Mouse (Mus musculus): ENCODE results near the gene Syt16. TPM values are rescaled to one million over a fixed set of nuclear protein-coding genes. Genes with fewer than 3 reads are reported as not detected.

The Syt16 gene
- total RNA-seq, 1 experiment = 0.22 TPM

- TF ChIP-seq MAFK (IDR thresholded peaks at IDR 0.05; ENCODE audit: insufficient read depth, low read depth, low read length) (no peak), ZNF384 (IDR thresholded peaks at IDR 0.05; ENCODE audit: low read depth, low read length) (no peak), HCFC1 (IDR thresholded peaks at IDR 0.05; ENCODE audit: borderline replicate concordance, insufficient read depth, low read length) (no peak), ZC3H11A (IDR thresholded peaks at IDR 0.05; ENCODE audit: borderline replicate concordance, low read depth, low read length) (no peak), CHD2 (IDR thresholded peaks at IDR 0.05; ENCODE audit: low read depth, low read length) (no peak)
- H3K4me1 ChIP-seq (ENCODE audit: control insufficient read depth in 2 of 2, insufficient read depth in 2 of 2, low read length in 2 of 2, poor library complexity in 1 of 2) = no peaks in the 10 kb centered on the region
- H3K9ac ChIP-seq (ENCODE audit: insufficient read depth, low read depth, low read length, poor library complexity, severe bottlenecking) = no peak overlapping the region
- no peak overlapping the region for H3K27ac ChIP-seq (ENCODE audit: insufficient read depth, low read depth, low read length, poor library complexity, severe bottlenecking)
- H3K9me3 ChIP-seq (ENCODE audit: control insufficient read depth, insufficient read depth, low read depth, low read length) = no peaks in the 10 kb centered on the region
- H3K36me3 ChIP-seq (ENCODE audit: control insufficient read depth, insufficient read depth, low read length, poor library complexity, severe bottlenecking) = no peaks in the 10 kb centered on the region
- in situ Hi-C loops (cut with MboI; ENCODE audit: low sequenced_read_pairs in 2 of 2, unreplicated experiment in 2 of 2) = no loop called here
- no peak for DNase-seq (ENCODE audit: low read depth, low spot score)
- no peak overlapping the region for H3K4me3 ChIP-seq (ENCODE audit: insufficient read depth in 1 of 2, low read depth in 1 of 2, low read length in 2 of 2, poor library complexity in 1 of 2, severe bottlenecking in 1 of 2)
Measured at GRCm38 (mm10) chr12:74081122-74081521, 83.7 kb downstream of the Syt16 start.

- Histone ChIP-seq H3K4me3 (ENCODE audit: insufficient read depth in 1 of 2, low read depth in 1 of 2, low read length in 2 of 2, poor library complexity in 1 of 2, severe bottlenecking in 1 of 2) (no peak overlapping the region), H3K9ac (ENCODE audit: insufficient read depth, low read depth, low read length, poor library complexity, severe bottlenecking) (no peak overlapping the region), H3K9me3 (ENCODE audit: control insufficient read depth, insufficient read depth, low read depth, low read length) (no peaks in the 10 kb centered on the region), H3K4me1 (ENCODE audit: control insufficient read depth in 2 of 2, insufficient read depth in 2 of 2, low read length in 2 of 2, poor library complexity in 1 of 2) (no peaks in the 10 kb centered on the region), H3K27ac (ENCODE audit: insufficient read depth, low read depth, low read length, poor library complexity, severe bottlenecking) (no peak overlapping the region), H3K36me3 (ENCODE audit: control insufficient read depth, insufficient read depth, low read length, poor library complexity, severe bottlenecking) (no peaks in the 10 kb centered on the region)
- in situ Hi-C loops (cut with MboI; ENCODE audit: low sequenced_read_pairs in 2 of 2, unreplicated experiment in 2 of 2) = no loop called here
- TF ChIP-seq ZNF384 (IDR thresholded peaks at IDR 0.05; ENCODE audit: low read depth, low read length) = no peak
- TF ChIP-seq ZC3H11A (IDR thresholded peaks at IDR 0.05; ENCODE audit: borderline replicate concordance, low read depth, low read length) = no peak
- TF ChIP-seq MAFK (IDR thresholded peaks at IDR 0.05; ENCODE audit: insufficient read depth, low read depth, low read length) = peak; percentile 62; the same call in 1 of the 2 replicates
- no peak for TF ChIP-seq CHD2 (IDR thresholded peaks at IDR 0.05; ENCODE audit: low read depth, low read length)
- no peak for TF ChIP-seq HCFC1 (IDR thresholded peaks at IDR 0.05; ENCODE audit: borderline replicate concordance, insufficient read depth, low read length)
- DNase-seq (ENCODE audit: low read depth, low spot score) = no peak
Measured at GRCm38 (mm10) chr12:74084389-74084788, 86.9 kb downstream of the Syt16 start.

GRCm38 (mm10) chr12:74087086-74087485, 89.6 kb downstream of the Syt16 start:
- no peak overlapping the region for H3K27ac ChIP-seq (ENCODE audit: insufficient read depth, low read depth, low read length, poor library complexity, severe bottlenecking)
- H3K9ac ChIP-seq (ENCODE audit: insufficient read depth, low read depth, low read length, poor library complexity, severe bottlenecking) = no peak overlapping the region
- in situ Hi-C loops (cut with MboI; ENCODE audit: low sequenced_read_pairs in 2 of 2, unreplicated experiment in 2 of 2) = no loop called here
- no peaks in the 10 kb centered on the region for H3K9me3 ChIP-seq (ENCODE audit: control insufficient read depth, insufficient read depth, low read depth, low read length)
- H3K4me3 ChIP-seq (ENCODE audit: insufficient read depth in 1 of 2, low read depth in 1 of 2, low read length in 2 of 2, poor library complexity in 1 of 2, severe bottlenecking in 1 of 2) = no peak overlapping the region
- no peak for DNase-seq (ENCODE audit: low read depth, low spot score)
- TF ChIP-seq ZNF384 (IDR thresholded peaks at IDR 0.05; ENCODE audit: low read depth, low read length) = no peak
- no peaks in the 10 kb centered on the region for H3K36me3 ChIP-seq (ENCODE audit: control insufficient read depth, insufficient read depth, low read length, poor library complexity, severe bottlenecking)
- H3K4me1 ChIP-seq (ENCODE audit: control insufficient read depth in 2 of 2, insufficient read depth in 2 of 2, low read length in 2 of 2, poor library complexity in 1 of 2) = no peaks in the 10 kb centered on the region

- Histone ChIP-seq H3K27ac (ENCODE audit: insufficient read depth, low read depth, low read length, poor library complexity, severe bottlenecking) (no peak overlapping the region; the same call in 1 of the 2 replicates), H3K4me3 (ENCODE audit: insufficient read depth in 1 of 2, low read depth in 1 of 2, low read length in 2 of 2, poor library complexity in 1 of 2, severe bottlenecking in 1 of 2) (no peak overlapping the region), H3K4me1 (ENCODE audit: control insufficient read depth in 2 of 2, insufficient read depth in 2 of 2, low read length in 2 of 2, poor library complexity in 1 of 2) (no peaks in the 10 kb centered on the region), H3K36me3 (ENCODE audit: control insufficient read depth, insufficient read depth, low read length, poor library complexity, severe bottlenecking) (no peaks in the 10 kb centered on the region), H3K9ac (ENCODE audit: insufficient read depth, low read depth, low read length, poor library complexity, severe bottlenecking) (no peak overlapping the region), H3K9me3 (ENCODE audit: control insufficient read depth, insufficient read depth, low read depth, low read length) (no peaks in the 10 kb centered on the region)
- in situ Hi-C loops (cut with MboI; ENCODE audit: low sequenced_read_pairs in 2 of 2, unreplicated experiment in 2 of 2) = no loop called here
- no peak for DNase-seq (ENCODE audit: low read depth, low spot score)
- no peak for TF ChIP-seq HCFC1 (IDR thresholded peaks at IDR 0.05; ENCODE audit: borderline replicate concordance, insufficient read depth, low read length)
- no peak for TF ChIP-seq MAFK (IDR thresholded peaks at IDR 0.05; ENCODE audit: insufficient read depth, low read depth, low read length)
- TF ChIP-seq ZC3H11A (IDR thresholded peaks at IDR 0.05; ENCODE audit: borderline replicate concordance, low read depth, low read length) = no peak
- TF ChIP-seq ZNF384 (IDR thresholded peaks at IDR 0.05; ENCODE audit: low read depth, low read length) = no peak
Measured at GRCm38 (mm10) chr12:74089342-74090131, 92.1 kb downstream of the Syt16 start.

- Histone ChIP-seq H3K4me1 (ENCODE audit: control insufficient read depth in 2 of 2, insufficient read depth in 2 of 2, low read length in 2 of 2, poor library complexity in 1 of 2) (no peaks in the 10 kb centered on the region), H3K9me3 (ENCODE audit: control insufficient read depth, insufficient read depth, low read depth, low read length) (no peaks in the 10 kb centered on the region), H3K27ac (ENCODE audit: insufficient read depth, low read depth, low read length, poor library complexity, severe bottlenecking) (no peak overlapping the region), H3K9ac (ENCODE audit: insufficient read depth, low read depth, low read length, poor library complexity, severe bottlenecking) (no peak overlapping the region), H3K36me3 (ENCODE audit: control insufficient read depth, insufficient read depth, low read length, poor library complexity, severe bottlenecking) (no peaks in the 10 kb centered on the region), H3K4me3 (ENCODE audit: insufficient read depth in 1 of 2, low read depth in 1 of 2, low read length in 2 of 2, poor library complexity in 1 of 2, severe bottlenecking in 1 of 2) (no peak overlapping the region)
- TF ChIP-seq MAFK (IDR thresholded peaks at IDR 0.05; ENCODE audit: insufficient read depth, low read depth, low read length) = no peak
- in situ Hi-C loops (cut with MboI; ENCODE audit: low sequenced_read_pairs in 2 of 2, unreplicated experiment in 2 of 2) = no loop called here
- DNase-seq (ENCODE audit: low read depth, low spot score) = no peak
Measured at GRCm38 (mm10) chr12:74092546-74092945, 95.1 kb downstream of the Syt16 start.
